Mouse (Mus musculus): ENCODE data around the gene Bahd1.

Bahd1 gene

GRCm38 (mm10) chr2:118941341-118941740 lies 41.2 kb downstream of the Bahd1 start:
- DNase-seq (ENCODE audit: low spot score), result no peak

GRCm38 (mm10) chr2:118943232-118943631 lies 43.1 kb downstream of the Bahd1 start:
- no peak for DNase-seq (ENCODE audit: low spot score)

GRCm38 (mm10) chr2:118948818-118949217 lies 48.6 kb downstream of the Bahd1 start:
- DNase-seq (ENCODE audit: low spot score), result no peak

- no peak for DNase-seq (ENCODE audit: low spot score)
Observed at GRCm38 (mm10) chr2:118949699-118950098, 49.5 kb downstream of the Bahd1 start.

- DNase-seq (ENCODE audit: low spot score), result no peak
Observed at GRCm38 (mm10) chr2:118956497-118956896, 56.3 kb downstream of the Bahd1 start.

GRCm38 (mm10) chr2:118959644-118960043 lies 59.5 kb downstream of the Bahd1 start:
- DNase-seq (ENCODE audit: low spot score), result no peak

- no peak for DNase-seq (ENCODE audit: low spot score)
Observed at GRCm38 (mm10) chr2:118960413-118960812, 60.2 kb downstream of the Bahd1 start.

GRCm38 (mm10) chr2:118961546-118961945 lies 61.4 kb downstream of the Bahd1 start:
- no peak for DNase-seq (ENCODE audit: low spot score)

GRCm38 (mm10) chr2:118963007-118963675 lies 63.0 kb downstream of the Bahd1 start:
- DNase-seq (ENCODE audit: low spot score), result peak; percentile 29

GRCm38 (mm10) chr2:118963676-118964012 lies 63.5 kb downstream of the Bahd1 start:
- no peak for DNase-seq (ENCODE audit: low spot score)

- DNase-seq (ENCODE audit: low spot score), result no peak
Observed at GRCm38 (mm10) chr2:118969585-118970147, 69.5 kb downstream of the Bahd1 start.

GRCm38 (mm10) chr2:118972048-118972447 lies 71.9 kb downstream of the Bahd1 start:
- DNase-seq (ENCODE audit: low spot score), result no peak

- DNase-seq (ENCODE audit: low spot score), result peak; percentile 94
Observed at GRCm38 (mm10) chr2:118972687-118973376, 72.7 kb downstream of the Bahd1 start.

All from retina, embryonic 14.5 days (tissue).